Mouse (Mus musculus) left cerebral cortex, adult 2 months (tissue): ENCODE measurements around the gene Ahcy. TPM values are rescaled to one million over a fixed set of nuclear protein-coding genes. Genes with fewer than 3 reads are reported as not detected.

ENCODE experiments used
- DNase-seq, 2 experiments: peaks; one replicate each; pipeline ENCODE4 v3.0.0; 2021 to 2022; ENCODE audit warnings: low spot score in 2 of 2, mixed read lengths in 1 of 2; ENCODE audit errors: extremely low spot score in 1 of 2
- H3K27ac ChIP-seq: fragments of 200-600 bp; 2 replicates; pipeline ENCODE4 v1.8.1; 2022
- H3K4me3 ChIP-seq: fragments of 200-600 bp; 2 replicates; pipeline ENCODE4 v1.8.1; 2022
- CTCF ChIP-seq: fragments of 200-600 bp; IDR thresholded peaks from 2 replicates; pipeline ENCODE4 v1.8.1; 2022; ENCODE audit warnings: antibody characterized with exemption, mild to moderate bottlenecking, moderate library complexity
- intact Hi-C: fragments of 180-260 bp; cut with DNase I; formaldehyde crosslinking; loops from one replicate; pipeline ENCODE4 v1.15.1; 2025
- total RNA-seq, 2 experiments: library from RNA; stranded (reverse); gene quantifications; 2 replicates each; pipeline ENCODE4 v1.2.3; 2021

Ahcy gene
- total RNA-seq, 2 experiments from 2014 or later: 13.8 to 14.4 TPM

GRCm38 (mm10) chr2:155090909-155091742 lies 16.8 kb upstream of the Ahcy start:
- intact Hi-C loops: no loop called here
- no peak for TF ChIP-seq CTCF
- DNase-seq: no peak
- Histone ChIP-seq H3K4me3 (no peak overlapping the region), H3K27ac (no peak overlapping the region)

- DNase-seq: no peak
- TF ChIP-seq CTCF: no peak
- intact Hi-C loops: no loop called here
- Histone ChIP-seq H3K4me3 (no peak overlapping the region), H3K27ac (no peak overlapping the region)
Measured at GRCm38 (mm10) chr2:155088264-155088663, 14.0 kb upstream of the Ahcy start.

DNA sequence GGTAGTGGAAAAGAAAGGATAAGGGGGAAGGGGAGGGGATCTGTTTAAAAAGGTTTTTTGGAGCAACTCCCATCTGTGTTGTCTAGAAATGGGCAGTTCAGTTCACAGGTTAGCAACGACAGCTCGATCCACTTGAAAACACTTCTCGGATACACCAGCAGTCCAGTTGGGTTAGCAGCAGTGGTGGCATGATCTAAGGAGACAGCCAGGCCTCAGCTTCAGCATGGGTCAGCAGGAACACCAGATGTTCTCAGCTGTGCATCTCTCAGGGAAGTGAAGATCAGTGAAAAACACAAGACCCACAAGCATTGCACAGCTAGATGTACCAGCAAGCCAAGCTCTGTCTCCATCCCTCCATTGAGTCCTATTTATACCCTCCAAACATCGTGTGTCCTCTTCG lies 12.0 kb upstream of the Ahcy start:
- DNase-seq: no peak
- Histone ChIP-seq H3K27ac (no peak overlapping the region), H3K4me3 (no peak overlapping the region)
- TF ChIP-seq CTCF: no peak
- intact Hi-C loops: no loop called here

GRCm38 (mm10) chr2:155084546-155084945 lies 10.2 kb upstream of the Ahcy start:
- no peak for TF ChIP-seq CTCF
- no peak for DNase-seq
- H3K4me3 ChIP-seq: no peak overlapping the region
- no peak overlapping the region for H3K27ac ChIP-seq
- intact Hi-C loops: loop anchor here (5.0 kb wide), 2 partner anchors 88 to 123 kb away; no protein-coding TSS in a partner anchor

- H3K27ac ChIP-seq: no peak overlapping the region
- H3K4me3 ChIP-seq: no peak overlapping the region
- TF ChIP-seq CTCF: peak; percentile 74
- intact Hi-C loops: loop anchor here (5.0 kb wide), 2 partner anchors 90 to 125 kb away; no protein-coding TSS in a partner anchor
- peak; percentile 59 to 64 for DNase-seq
Measured at GRCm38 (mm10) chr2:155082121-155082803, 8.0 kb upstream of the Ahcy start.

GRCm38 (mm10) chr2:155081056-155081455 lies 6.8 kb upstream of the Ahcy start:
- Histone ChIP-seq H3K27ac (no peak overlapping the region), H3K4me3 (no peak overlapping the region)
- no peak for DNase-seq
- intact Hi-C loops: loop anchor here (5.0 kb wide), 2 partner anchors 91 to 126 kb away; no protein-coding TSS in a partner anchor
- no peak for TF ChIP-seq CTCF

GRCm38 (mm10) chr2:155080179-155080530 lies 5.9 kb upstream of the Ahcy start:
- Histone ChIP-seq H3K4me3 (no peak overlapping the region), H3K27ac (no peak overlapping the region)
- intact Hi-C loops: loop anchor here (5.0 kb wide), 2 partner anchors 92 to 127 kb away; no protein-coding TSS in a partner anchor
- TF ChIP-seq CTCF: no peak
- no peak for DNase-seq

DNA sequence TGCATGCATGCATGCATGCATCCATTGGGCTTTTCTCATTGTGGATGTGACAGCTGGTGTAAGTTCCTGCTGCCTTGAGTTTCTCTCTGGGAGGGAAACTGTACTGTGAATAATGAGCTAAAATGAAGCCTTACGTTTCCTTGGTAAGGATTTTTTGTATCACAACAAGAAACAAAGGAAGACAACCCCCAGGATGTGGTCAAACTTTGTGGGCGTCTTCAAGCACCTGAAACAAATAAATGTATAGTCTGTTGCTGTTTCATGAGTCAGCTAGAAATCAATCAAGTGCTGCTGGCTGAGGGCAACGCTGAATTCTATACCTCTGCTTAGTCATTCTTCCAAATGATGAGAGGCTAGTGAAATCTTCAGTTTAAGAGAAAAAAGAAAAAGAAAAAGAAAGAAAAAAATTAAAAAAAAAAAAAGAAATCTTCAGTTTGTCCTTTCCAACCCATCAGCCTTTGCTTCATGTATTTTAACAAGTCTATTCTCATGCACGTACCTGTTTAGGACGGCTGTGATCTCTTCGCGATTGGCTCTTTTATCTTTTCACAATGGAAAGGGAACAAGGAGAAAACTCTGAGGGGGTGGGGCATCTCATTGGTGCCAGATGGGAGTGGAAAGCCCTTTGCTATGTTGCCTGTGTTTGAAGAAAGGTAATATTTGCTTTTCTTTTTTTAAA lies 5.3 kb upstream of the Ahcy start:
- no peak for DNase-seq
- H3K4me3 ChIP-seq: no peak overlapping the region
- no peak for TF ChIP-seq CTCF
- no peak overlapping the region for H3K27ac ChIP-seq
- intact Hi-C loops: loop anchor here (5.0 kb wide), 3 partner anchors 93 to 308 kb away; no protein-coding TSS in a partner anchor

DNA sequence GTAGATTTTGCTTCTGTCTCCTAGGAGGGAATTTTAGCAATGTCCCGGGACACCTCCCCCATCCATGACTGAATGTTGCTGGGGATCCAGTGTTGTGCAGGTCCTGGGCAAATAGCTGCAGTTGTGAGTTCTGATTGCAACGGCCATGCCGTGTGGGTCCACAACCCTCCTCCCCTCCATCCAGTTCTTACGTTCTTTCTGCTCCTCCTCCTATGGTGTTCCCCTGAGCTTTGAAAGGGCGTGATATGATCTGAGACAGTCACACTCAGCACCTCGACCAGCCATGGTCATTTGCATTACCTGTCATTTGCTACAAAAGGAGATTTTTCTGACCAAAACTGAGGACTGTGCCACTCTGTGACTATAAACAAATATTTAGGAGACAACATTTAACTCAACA lies 1.4 kb upstream of the Ahcy start:
- DNase-seq: no peak
- no peak overlapping the region for H3K4me3 ChIP-seq
- TF ChIP-seq CTCF: no peak
- intact Hi-C loops: loop anchor here (5.0 kb wide), 1 partner anchor 312 kb away; no protein-coding TSS in a partner anchor
- no peak overlapping the region for H3K27ac ChIP-seq

DNA sequence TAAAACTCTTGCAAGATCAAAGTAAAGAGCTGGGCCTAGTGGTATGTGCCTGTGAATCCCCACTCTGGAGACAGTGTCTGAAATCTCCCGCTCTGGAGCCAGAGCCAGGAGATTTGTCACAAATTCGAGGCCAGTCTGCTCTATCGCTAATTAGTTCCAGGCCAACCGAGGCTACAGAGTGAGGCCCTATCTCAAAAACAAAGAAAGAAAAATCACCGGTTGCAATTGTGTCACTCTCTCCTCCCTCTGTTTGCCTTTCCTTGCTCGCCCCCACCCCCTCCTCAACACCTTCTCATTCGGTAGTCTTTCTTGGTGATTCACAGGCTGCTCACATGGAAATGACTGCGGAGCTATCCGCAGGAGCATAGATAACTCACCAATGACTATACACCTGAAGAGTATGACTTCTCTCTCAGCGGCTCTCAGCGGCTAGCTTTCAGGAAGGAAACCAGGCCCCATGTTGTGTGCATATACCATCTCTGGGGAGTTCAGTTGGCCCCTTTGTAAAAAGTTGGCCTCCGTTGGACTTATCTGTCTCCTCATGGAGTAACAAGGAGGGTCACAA lies 551 bp upstream of the Ahcy start:
- Histone ChIP-seq H3K4me3 (peak overlapping the region; percentile 84), H3K27ac (peak overlapping the region; percentile 81)
- intact Hi-C loops: loop anchor here (1.0 to 5.0 kb wide), 2 partner anchors 58 to 312 kb away; partner anchors contain the start of gene Itch
- TF ChIP-seq CTCF: no peak
- peak; percentile 16 to 42 for DNase-seq

- TF ChIP-seq CTCF: no peak
- intact Hi-C loops: no loop called here
- H3K27ac ChIP-seq: peak overlapping the region; percentile 81
- H3K4me3 ChIP-seq: peak overlapping the region; percentile 84
- no peak for DNase-seq
Measured at GRCm38 (mm10) chr2:155073347-155073746, 950 bp downstream of the Ahcy start.
